Mouse (Mus musculus): ENCODE results near the gene Tomm6. TPM values are rescaled to one million over a fixed set of nuclear protein-coding genes. Genes with fewer than 3 reads are reported as not detected.

The Tomm6 gene
- total RNA-seq (2014; fragmentation: Nextera tagmentation) (315 and 346 TPM in 2 replicates), total RNA-seq (2017) (46.0 and 46.4 TPM in 2 replicates)

GRCm38 (mm10) chr17:47688344-47688607 is at the start of gene Tomm6:
Gene Tomm6, minus strand, starts transcription at chr17:47688386.
- ATAC-seq (replicated peaks; ENCODE audit: poor library complexity, severe bottlenecking) = no peak

DNA sequence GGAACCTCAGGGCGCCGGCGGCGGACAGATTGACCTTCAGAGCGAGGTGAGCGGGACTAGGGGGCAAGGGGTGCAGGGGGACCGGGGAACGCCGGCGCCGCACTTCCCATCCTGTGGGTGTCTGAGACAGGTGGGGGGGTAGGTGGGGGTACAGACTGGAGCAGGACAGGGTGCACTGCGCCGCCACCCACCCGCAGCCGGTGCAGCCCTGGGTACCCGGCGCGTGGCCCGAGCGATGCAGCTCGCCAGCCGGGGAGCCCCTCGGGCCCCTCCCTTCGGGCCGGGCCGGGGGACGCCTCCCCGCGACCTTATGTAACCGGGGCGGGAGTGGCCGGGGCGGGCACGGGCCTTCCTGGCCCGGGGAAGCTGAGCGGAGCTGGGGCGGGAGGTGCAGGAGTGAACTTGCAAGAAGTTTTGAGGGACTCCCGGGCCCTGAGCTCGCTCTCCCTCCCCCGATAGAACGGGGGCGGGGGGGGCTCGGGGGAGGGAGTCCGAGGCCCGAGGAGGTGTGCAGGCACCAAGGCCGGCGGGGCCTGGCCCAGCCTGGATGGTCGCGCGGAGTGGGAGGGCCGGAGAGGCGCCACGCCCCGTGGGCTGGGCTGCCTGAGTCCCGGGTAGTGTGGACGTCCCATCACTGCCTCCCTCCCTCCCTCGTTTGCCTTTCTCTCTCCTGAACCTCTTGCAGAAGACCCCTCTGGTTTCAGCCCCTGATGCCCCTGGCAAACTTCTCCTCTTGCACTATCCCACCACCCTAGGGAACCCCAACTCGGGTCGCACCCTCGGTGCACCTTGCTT is 49.3 kb upstream of the Tomm6 start:
- ATAC-seq (replicated peaks; ENCODE audit: poor library complexity, severe bottlenecking) = peak; percentile 71

DNA sequence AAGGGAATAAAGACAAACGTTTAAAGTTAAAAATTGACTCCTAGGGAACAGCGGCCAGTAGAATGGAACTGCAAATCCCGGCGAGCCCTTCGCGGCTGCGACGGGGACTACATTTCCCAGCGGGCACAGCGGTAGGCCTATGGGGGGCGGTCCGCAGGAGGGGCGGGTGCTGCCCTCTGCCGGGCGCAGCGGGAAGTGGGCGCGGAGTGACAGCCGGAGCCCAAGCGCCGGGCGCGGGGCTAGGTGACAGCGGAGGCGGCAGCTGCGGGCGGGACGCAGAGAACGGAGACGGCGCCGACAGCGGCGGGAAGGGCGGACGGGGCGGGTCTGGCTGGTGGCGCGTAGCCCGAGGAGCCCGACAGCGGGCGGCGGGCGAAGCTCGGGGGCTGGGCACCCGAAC is 48.7 kb upstream of the Tomm6 start, which contains the start of gene Tfeb:
TSS of gene Tfeb (plus strand) at position 175 of the 400 bp plus-strand sequence.
- ATAC-seq (replicated peaks; ENCODE audit: poor library complexity, severe bottlenecking) = peak; percentile 80

DNA sequence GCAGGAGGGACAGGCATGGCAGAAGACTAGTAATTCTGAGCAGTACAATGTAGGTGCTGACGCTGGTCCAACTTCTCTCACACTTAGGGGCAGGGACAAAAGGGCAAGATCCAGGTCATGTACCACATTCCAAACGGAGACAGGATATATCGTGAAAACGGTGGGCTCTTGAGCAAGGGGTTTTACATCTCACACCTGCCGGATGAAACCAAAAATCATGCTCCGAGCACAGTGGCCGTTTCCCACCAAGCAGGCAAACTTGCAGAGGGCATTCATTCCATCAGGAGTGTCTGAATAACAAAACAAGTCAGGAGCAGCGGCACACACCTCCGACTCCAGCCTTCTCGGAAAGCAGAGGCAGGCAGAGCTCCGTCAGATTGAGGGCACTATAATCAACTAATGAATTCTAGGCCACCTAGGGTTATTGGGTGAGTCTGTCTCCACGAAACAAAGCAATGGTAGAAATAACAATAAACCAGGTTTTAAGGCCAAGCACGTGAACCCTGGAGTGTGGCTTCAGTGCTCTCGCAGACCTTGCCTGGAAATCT is 47.4 kb upstream of the Tomm6 start:
- ATAC-seq (replicated peaks; ENCODE audit: poor library complexity, severe bottlenecking) = no peak

DNA sequence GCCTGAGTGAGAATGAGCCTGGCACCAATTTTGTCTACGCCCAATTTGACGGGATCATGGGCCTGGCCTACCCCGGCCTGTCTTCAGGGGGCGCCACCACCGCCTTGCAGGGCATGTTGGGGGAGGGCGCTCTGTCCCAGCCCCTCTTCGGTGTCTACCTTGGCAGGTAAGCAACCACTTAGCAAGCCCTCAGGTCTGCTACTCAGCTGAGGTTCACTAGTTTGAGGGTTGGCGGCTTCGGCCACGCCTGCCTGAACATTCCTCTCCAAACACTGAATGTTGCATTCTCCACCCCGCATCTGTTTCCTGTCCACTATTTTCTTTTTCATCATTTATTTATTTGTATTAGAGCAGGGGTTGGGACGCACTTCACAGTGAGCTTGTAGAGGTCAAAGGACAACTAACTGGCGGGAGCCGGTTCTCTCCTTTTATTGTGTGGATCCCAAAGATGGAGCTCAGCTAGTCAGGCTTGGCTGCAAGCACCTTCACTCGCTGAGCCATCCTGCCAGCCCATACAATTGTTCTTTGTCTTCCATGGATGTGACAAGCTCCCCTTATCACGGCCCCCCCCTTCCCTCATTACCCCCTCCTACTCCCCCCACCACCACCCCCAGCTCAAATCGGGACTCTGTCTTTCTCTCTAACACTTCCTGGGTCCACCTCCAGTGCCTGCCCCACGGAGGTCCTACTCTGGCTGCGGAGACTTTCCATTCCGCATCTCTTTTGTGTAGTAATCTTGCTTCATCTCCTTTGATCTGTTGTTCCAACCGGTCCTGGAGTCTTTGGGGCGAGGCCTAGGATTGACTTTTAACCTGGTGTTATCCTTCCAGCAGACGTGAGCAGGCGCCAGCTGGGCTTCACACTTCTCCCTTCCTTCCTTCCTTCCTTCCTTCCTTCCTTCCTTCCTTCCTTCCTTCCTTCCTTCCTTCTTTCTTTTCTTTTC is 42.7 kb upstream of the Tomm6 start:
- ATAC-seq (replicated peaks; ENCODE audit: poor library complexity, severe bottlenecking) = no peak

- no peak for ATAC-seq (replicated peaks; ENCODE audit: poor library complexity, severe bottlenecking)
These were observed 38.4 kb upstream of the Tomm6 start, which contains the start of gene Pgc for GRCm38 (mm10) chr17:47726566-47726965. Gene Pgc, plus strand, starts transcription at chr17:47726842.

- ATAC-seq (replicated peaks; ENCODE audit: poor library complexity, severe bottlenecking) = no peak
These were observed 33.0 kb upstream of the Tomm6 start for GRCm38 (mm10) chr17:47721183-47721582.

GRCm38 (mm10) chr17:47715037-47715436 is 26.9 kb upstream of the Tomm6 start:
- peak; percentile 83 for ATAC-seq (replicated peaks; ENCODE audit: poor library complexity, severe bottlenecking)

DNA sequence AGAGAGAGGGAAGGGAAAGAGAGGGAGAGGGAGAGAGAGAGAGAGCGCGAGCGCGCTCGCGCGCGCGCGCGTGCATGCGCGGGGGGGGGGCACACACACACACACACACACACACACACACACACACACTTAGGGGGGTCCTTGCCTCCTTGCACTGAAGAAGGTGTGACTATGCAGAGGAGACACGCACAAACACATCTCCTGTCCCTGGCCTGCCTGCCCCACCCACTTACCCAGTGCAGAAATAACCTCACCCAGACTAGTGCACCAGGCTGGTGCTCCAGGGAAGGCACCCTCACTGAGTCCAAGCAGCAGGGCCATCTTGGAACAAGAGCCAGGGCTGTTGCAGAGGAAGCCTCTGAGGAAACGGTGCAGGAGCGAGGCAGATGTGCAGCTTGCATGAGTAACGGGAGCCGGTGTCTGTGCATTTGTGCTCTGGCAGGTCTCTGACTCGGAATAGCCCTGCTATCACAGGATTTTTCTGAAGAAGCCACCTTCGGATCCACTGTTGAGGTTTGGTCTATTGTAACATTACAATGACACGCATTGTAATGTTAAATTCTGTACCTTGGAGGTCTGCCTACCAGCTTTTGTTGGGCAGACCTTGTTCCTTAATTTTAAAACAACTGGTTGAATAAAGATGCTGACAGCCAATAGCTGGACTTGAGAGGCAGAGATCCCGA is 24.8 kb upstream of the Tomm6 start:
- no peak for ATAC-seq (replicated peaks; ENCODE audit: poor library complexity, severe bottlenecking)

DNA sequence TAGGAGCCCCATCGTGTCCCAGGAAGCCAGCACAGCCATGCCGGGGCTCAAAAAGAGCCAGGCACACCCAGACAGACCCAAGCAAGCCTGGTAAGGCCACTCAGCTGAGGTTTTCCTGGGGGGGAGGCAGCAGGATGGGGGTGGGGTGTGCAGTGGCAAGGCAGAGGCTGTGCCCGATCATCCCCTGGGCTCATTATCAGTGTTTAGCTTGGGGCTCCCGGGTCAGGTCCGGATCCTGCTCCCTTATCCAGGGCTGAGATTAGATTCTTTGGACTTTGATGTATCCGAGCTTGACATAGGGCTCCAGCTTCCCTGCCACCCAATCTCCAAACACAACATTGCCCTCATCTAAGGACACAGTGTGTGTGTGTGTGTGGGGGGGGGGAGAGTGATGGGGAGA is 23.7 kb upstream of the Tomm6 start:
- ATAC-seq (replicated peaks; ENCODE audit: poor library complexity, severe bottlenecking) = no peak

DNA sequence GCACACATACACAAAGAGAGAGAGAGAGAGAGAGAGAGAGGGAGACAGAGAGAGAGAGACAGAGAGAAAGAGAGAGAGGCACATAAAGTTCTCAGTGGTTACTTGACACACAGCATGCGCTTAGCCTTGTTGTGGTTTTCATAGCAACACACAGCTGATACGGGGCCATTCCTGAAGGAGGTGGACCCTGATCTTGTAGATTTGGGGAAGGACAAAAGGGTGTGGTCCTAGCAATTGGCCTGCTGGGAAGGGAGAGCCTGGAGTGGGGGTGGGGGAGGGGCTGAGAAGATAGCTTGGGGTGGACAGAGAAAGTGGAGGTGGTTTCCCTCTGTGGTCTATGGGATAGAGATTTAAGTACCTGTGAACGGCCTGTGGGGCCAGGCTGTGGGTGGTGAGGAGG is 21.9 kb upstream of the Tomm6 start:
- no peak for ATAC-seq (replicated peaks; ENCODE audit: poor library complexity, severe bottlenecking)

- ATAC-seq (replicated peaks; ENCODE audit: poor library complexity, severe bottlenecking) = no peak
These were observed 20.8 kb upstream of the Tomm6 start for GRCm38 (mm10) chr17:47708972-47709371.

GRCm38 (mm10) chr17:47707961-47708360 is 19.8 kb upstream of the Tomm6 start:
- no peak for ATAC-seq (replicated peaks; ENCODE audit: poor library complexity, severe bottlenecking)

DNA sequence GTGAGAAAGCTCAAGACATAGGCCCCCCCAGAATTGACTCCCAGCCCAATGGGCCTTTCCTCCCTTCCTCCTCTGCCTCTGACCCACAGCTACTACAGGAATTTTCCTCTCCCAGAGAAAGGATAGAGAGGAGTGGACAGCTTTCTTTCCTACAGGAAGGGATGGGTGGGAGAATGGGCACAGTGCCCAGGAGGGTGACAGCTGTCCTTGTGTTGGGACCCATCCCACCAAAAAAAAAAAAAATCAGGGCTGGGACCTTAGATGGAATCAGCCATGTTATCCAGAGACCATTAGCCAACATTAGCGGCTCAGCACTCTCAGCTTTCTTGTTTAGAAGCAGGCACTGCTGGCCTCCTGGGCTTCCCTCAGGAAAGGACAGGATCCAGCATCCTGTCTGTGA is 18.0 kb upstream of the Tomm6 start:
- ATAC-seq (replicated peaks; ENCODE audit: poor library complexity, severe bottlenecking) = no peak

- no peak for ATAC-seq (replicated peaks; ENCODE audit: poor library complexity, severe bottlenecking)
These were observed 16.5 kb upstream of the Tomm6 start for GRCm38 (mm10) chr17:47704692-47705091.

- no peak for ATAC-seq (replicated peaks; ENCODE audit: poor library complexity, severe bottlenecking)
These were observed 15.4 kb upstream of the Tomm6 start for GRCm38 (mm10) chr17:47703556-47703955.

DNA sequence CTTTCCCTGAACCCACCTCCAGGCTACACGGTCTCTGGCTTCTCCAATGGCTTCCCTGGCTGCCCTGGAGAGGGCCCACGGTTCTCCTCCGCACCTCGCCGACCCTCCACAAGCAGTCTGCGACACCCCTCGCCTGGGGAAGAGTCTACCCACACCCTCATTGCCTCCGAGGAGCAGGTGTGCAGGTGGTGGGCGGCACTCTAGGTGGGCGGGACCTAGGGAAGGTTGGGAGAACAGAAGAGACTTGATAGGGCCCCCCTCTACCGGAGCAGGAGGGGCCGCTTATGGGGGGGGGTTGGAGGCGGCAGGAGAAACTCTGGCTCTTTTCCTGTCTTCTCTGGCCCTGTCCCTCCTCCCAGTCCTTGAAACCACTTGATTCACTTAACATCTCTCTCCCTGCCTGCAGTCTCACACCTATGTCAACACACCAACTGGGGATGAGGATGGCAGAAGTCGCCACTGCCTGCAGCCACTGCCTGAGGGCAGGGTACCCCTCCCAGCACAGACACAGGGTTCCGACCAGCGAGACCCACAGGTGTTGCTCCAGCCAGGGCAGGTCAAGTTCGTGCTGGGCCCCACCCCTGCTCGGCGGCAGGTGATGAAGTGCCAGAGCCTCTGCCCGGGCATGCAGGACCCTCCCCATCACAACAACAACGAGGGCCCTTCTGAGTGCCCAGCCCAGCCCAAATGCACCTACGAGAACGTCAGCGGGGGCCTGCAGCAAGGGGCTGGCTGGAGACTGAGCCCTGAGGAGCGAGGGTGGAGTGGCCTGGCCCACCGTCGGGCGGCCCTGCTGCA is 14.6 kb upstream of the Tomm6 start:
- no peak for ATAC-seq (replicated peaks; ENCODE audit: poor library complexity, severe bottlenecking)

DNA sequence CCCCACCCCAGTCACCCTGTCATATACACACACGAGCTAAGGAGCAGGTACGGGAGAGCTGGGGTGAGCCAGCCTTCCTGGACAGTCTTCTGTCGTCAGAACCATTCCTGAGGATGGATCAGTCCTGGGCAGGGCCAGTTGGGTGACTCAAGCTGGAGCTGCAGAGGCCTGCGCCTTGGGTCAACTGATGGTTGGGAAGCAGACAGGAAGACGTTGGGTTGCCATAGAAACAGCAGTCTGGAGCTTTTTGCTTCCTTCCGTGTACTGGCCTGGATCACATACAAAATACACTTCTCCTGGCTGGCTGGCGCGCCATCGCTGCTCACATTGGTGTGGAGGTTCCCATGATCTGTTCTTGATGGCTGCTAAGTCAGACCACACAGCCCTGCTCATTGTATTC is 13.6 kb upstream of the Tomm6 start:
- ATAC-seq (replicated peaks; ENCODE audit: poor library complexity, severe bottlenecking) = no peak

DNA sequence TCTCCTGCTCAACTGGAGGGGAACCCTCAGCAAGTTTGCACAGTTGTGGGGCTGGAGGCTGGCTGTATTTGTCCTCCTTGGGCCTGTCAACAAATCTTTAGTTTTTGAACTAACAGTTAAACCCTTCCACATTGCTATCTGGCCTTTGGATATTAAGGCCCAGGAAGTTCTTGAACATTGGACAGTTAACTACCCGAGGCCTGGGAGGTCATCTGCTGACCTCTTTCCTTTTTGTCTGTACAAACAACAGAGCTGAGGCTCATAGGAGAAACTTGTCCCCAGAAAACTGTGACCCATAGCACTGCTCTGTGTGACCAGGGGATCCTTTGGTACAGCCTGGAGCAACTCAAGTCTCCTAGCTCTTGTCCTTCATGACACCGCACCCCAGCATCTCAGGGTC is 10.9 kb upstream of the Tomm6 start:
- ATAC-seq (replicated peaks; ENCODE audit: poor library complexity, severe bottlenecking) = no peak

DNA sequence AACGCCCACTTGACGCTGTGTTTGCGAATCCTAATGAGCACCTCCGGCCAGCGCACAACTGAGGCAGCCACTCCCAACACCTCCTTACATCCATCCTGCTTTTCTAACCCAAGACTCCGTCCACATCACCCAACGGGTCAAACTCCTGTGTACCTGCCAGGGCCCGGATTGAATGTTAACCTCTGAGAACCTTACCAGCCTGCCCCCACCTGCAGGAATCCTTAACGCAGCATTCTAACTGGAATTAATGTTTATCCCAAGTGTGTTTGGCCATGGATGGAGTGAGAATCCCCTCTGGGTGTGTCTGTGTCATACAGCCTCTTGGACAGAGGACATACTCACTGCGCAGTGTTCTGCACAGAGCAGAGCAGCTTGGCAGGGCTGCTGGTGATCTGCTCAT is 10.0 kb upstream of the Tomm6 start:
- ATAC-seq (replicated peaks; ENCODE audit: poor library complexity, severe bottlenecking) = no peak

Measured in granulocyte monocyte progenitor cell, adult 5-6 weeks (primary cell).